Mouse (Mus musculus): ENCODE measurements at regions not wholly inside any gene's neighbourhood (a gene's known extent, or its start where the extent isn't known, plus 50 kb on each side); places are given as distances from the start of the nearest gene placed in this dataset.

DNA sequence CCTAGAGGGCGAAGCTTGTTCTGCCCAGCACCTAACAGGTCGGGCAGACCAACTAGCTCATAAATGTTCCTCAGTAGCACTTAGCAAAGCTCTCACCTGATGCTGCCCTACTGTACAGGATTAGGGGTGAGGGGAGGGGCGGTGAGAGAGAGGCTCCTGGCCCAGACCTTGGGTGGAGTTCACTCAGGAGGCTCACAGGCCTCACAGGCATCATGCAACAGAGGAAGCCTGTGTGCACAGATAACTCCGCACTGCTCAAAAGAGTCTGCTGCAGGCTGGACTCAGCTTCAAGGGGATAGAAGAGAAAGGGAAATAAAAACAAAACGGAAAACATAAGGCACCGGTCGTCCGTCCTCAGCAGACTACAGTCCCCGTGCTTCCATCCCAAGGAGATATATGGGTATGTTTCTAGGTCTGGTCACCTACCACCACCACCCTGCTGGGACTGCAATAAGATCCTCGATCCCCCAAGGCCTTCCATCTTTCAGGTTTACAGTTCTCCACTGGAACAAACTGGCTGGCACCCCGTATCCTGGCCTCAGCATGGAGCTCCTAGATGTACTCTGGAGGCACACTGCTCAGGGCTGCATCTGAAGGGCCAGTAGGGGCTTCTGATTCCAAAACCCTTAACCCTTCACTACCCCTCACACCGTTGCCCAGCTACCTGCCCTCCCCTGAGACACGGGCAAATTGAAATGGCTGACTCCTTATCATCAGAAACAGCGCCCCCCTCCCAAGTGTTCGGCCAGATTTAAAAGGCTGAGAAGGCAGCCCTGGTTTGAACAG is 184.2 kb downstream of the Bmp7 start:
- no peak for TF ChIP-seq GATA1 (IDR thresholded peaks at IDR 0.05; ENCODE audit: borderline replicate concordance, low read length)
- no peak for TF ChIP-seq FLI1 (IDR thresholded peaks at IDR 0.05; ENCODE audit: low read length)

All from megakaryocyte, embryonic 14.5 days (primary cell).